Mouse (Mus musculus): ENCODE measurements around the gene Capn8. TPM values are rescaled to one million over a fixed set of nuclear protein-coding genes. Genes with fewer than 3 reads are reported as not detected.

The Capn8 gene
- polyA plus RNA-seq, 2 experiments = 0.01 TPM; not detected in 1

DNA sequence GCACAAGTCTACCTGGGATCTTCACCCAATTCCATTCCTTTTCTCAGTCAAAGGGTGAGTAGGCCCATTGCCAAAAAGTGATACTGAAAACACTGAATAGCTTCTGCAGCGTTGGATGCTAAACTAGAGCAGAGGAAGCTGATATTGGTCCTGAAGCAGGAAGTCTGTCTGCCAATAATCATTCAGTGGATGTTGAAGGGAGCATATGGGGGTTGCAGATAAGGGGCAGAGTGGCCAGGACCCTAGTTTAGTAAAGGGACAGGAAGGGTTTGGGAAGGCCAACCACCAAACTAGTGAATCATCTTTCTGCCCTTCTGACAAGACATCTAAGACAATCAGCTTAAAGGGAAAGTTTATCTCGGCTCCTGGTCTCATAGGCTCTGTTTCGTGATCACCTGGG, 41.1 kb upstream of the Capn8 start:
- WGBS (ENCODE audit: insufficient replicate concordance) = 29% methylated on average over 3 of the region's 3 CpGs
- no peak overlapping the region for H3K27ac ChIP-seq

DNA sequence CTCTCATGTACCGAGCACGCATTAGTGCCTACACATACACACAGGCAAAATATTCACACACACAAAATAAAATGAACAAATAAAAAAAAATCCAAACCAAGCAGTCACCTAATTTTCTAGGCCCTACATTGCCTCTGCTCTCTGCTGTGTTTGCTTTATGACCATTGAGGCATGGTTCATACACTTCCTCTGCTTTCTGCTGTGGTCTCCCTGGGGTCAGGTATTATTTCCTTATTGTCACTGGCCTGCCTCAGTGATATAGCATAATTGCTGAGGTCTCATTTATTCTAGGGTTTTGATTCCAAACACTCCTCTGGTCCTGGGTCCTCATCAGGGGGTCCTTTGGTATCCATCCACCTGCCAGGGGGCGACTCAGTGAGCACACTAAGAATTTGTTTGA, 39.2 kb upstream of the Capn8 start:
- Histone ChIP-seq H3K4me3 (ENCODE audit: insufficient read depth in 1 of 2, low read depth in 2 of 2, low read length in 2 of 2) (no peak overlapping the region), H3K36me3 (replicated peaks; ENCODE audit: control insufficient read depth, insufficient read depth, low read depth) (no peaks in the 10 kb centered on the region), H3K9ac (replicated peaks) (no peak overlapping the region), H3K9me3 (ENCODE audit: control insufficient read depth, low read length) (no peaks in the 10 kb centered on the region), H3K27me3 (ENCODE audit: control insufficient read depth, insufficient read depth, low read length) (no peaks in the 10 kb centered on the region), H3K27ac (no peak overlapping the region), H3K4me2 (ENCODE audit: low read depth) (no peak overlapping the region), H3K4me1 (replicated peaks; ENCODE audit: control insufficient read depth in 2 of 2, insufficient read depth in 2 of 2, low read length in 1 of 2) (peaks cover 0 to 3% of the 10 kb centered on the region in 2 experiments; a peak in 1 of 4 replicates)
- TF ChIP-seq CTCF (IDR thresholded peaks at IDR 0.05; ENCODE audit: low read depth) = no peak
- no peak for TF ChIP-seq EP300 (IDR thresholded peaks at IDR 0.05; ENCODE audit: low read depth)
- ATAC-seq (ENCODE audit: insufficient read depth) = no peak
- no peak for DNase-seq (ENCODE audit: low read depth in 3 of 3, low spot score in 3 of 3)
- 74% methylated on average over 3 of the region's 3 CpGs for WGBS (ENCODE audit: insufficient replicate concordance)

More for the DNA sequence above, 41.1 kb upstream of the Capn8 start:
- TF ChIP-seq CTCF (IDR thresholded peaks at IDR 0.05; ENCODE audit: low read depth) (no peak), EP300 (IDR thresholded peaks at IDR 0.05; ENCODE audit: low read depth) (no peak)
- DNase-seq (ENCODE audit: low read depth in 3 of 3, low spot score in 3 of 3) (no peak), ATAC-seq (ENCODE audit: insufficient read depth) (no peak)
- no peaks in the 10 kb centered on the region for H3K36me3 ChIP-seq (replicated peaks; ENCODE audit: control insufficient read depth, insufficient read depth, low read depth)
- no peaks in the 10 kb centered on the region; the same call in none of the 2 replicates for H3K27me3 ChIP-seq (ENCODE audit: control insufficient read depth, insufficient read depth, low read length)
- H3K9ac ChIP-seq (replicated peaks) = no peak overlapping the region
- H3K4me1 ChIP-seq (replicated peaks; ENCODE audit: control insufficient read depth in 2 of 2, insufficient read depth in 2 of 2, low read length in 1 of 2) = peaks cover 0 to 8% of the 10 kb centered on the region in 2 experiments; a peak in 1 of 4 replicates
- H3K4me3 ChIP-seq (ENCODE audit: insufficient read depth in 1 of 2, low read depth in 2 of 2, low read length in 2 of 2) = no peak overlapping the region
- no peak overlapping the region for H3K4me2 ChIP-seq (ENCODE audit: low read depth)
- no peaks in the 10 kb centered on the region for H3K9me3 ChIP-seq (ENCODE audit: control insufficient read depth, low read length)

DNA sequence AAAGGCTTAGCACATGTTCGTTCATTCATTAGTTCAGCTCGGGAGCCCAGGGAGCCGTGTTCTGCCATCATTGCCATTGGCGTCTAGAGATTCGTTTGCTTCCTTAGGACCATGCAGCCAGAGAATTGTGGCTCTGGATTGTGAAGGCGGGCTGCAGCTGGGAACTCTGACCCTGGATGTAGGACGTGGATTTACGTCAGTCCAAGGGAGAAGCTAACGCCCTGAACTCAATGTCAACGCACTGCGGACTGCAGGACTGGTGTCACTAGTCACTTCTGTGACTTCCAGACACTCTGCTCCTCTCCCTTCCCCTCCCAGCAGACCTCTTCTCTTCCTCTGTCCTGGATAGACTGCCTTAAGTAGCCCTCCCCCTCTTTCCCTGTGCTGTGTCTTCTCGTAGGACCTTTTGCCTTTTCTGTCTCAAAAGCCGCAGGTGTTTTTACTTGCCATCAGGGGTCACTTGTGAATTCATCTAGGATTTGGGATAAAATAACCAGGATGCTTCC, 37.5 kb upstream of the Capn8 start:
- Histone ChIP-seq H3K27ac (no peak overlapping the region), H3K27me3 (ENCODE audit: control insufficient read depth, insufficient read depth, low read length) (no peaks in the 10 kb centered on the region), H3K4me3 (ENCODE audit: insufficient read depth in 1 of 2, low read depth in 2 of 2, low read length in 2 of 2) (no peak overlapping the region), H3K36me3 (replicated peaks; ENCODE audit: control insufficient read depth, insufficient read depth, low read depth) (no peaks in the 10 kb centered on the region), H3K4me1 (replicated peaks; ENCODE audit: control insufficient read depth in 2 of 2, insufficient read depth in 2 of 2, low read length in 1 of 2) (peaks cover 0 to 3% of the 10 kb centered on the region in 2 experiments; a peak in 1 of 4 replicates), H3K4me2 (ENCODE audit: low read depth) (no peak overlapping the region; the same call in 1 of the 2 replicates), H3K9me3 (ENCODE audit: control insufficient read depth, low read length) (no peaks in the 10 kb centered on the region), H3K9ac (replicated peaks) (no peak overlapping the region)
- ATAC-seq (ENCODE audit: insufficient read depth) (no peak), DNase-seq (ENCODE audit: low read depth in 3 of 3, low spot score in 3 of 3) (no peak)
- TF ChIP-seq CTCF (IDR thresholded peaks at IDR 0.05; ENCODE audit: low read depth) = no peak
- TF ChIP-seq EP300 (IDR thresholded peaks at IDR 0.05; ENCODE audit: low read depth) = no peak
- 46% methylated on average over 13 of the region's 13 CpGs for WGBS (ENCODE audit: insufficient replicate concordance)

- WGBS (ENCODE audit: insufficient replicate concordance) = 8% methylated on average over 19 of the region's 19 CpGs
- Histone ChIP-seq H3K27me3 (ENCODE audit: control insufficient read depth, insufficient read depth, low read length) (no peaks in the 10 kb centered on the region), H3K36me3 (replicated peaks; ENCODE audit: control insufficient read depth, insufficient read depth, low read depth) (no peaks in the 10 kb centered on the region), H3K9ac (replicated peaks) (no peak overlapping the region), H3K4me1 (replicated peaks; ENCODE audit: control insufficient read depth in 2 of 2, insufficient read depth in 2 of 2, low read length in 1 of 2) (peaks cover 0 to 3% of the 10 kb centered on the region in 2 experiments; a peak in 1 of 4 replicates), H3K9me3 (ENCODE audit: control insufficient read depth, low read length) (no peaks in the 10 kb centered on the region), H3K27ac (no peak overlapping the region), H3K4me3 (ENCODE audit: insufficient read depth in 1 of 2, low read depth in 2 of 2, low read length in 2 of 2) (no peak overlapping the region), H3K4me2 (ENCODE audit: low read depth) (peak overlapping the region; percentile 13; the same call in 1 of the 2 replicates)
- no peak for DNase-seq (ENCODE audit: low read depth in 3 of 3, low spot score in 3 of 3)
- ATAC-seq (ENCODE audit: insufficient read depth) = peak; percentile 18; the same call in 1 of the 2 replicates
- no peak for TF ChIP-seq EP300 (IDR thresholded peaks at IDR 0.05; ENCODE audit: low read depth)
- no peak for TF ChIP-seq CTCF (IDR thresholded peaks at IDR 0.05; ENCODE audit: low read depth)
Observed at GRCm38 (mm10) chr1:182527921-182528858, 36.6 kb upstream of the Capn8 start.

DNA sequence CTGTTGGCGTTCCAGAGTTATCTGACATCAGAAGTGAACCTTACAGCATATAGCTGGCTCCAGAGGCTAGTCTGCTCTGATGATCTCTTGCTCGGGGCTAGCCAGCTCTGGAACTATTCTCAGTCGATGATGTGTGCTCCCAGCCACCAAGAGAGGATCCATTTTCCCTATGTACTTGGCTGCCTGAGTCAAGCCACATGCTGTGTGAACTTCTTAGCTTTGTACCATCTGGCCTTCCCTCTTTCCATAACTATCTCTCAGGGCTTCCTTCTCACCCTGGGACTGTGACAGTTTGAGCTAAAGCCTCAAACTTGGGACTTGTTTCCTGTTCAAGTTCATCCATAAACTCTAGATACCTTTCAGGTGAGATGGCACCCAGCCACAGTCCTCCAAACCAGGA, 31.2 kb upstream of the Capn8 start:
- Histone ChIP-seq H3K4me2 (ENCODE audit: low read depth) (no peak overlapping the region), H3K4me3 (ENCODE audit: insufficient read depth in 1 of 2, low read depth in 2 of 2, low read length in 2 of 2) (no peak overlapping the region), H3K27ac (no peak overlapping the region), H3K9me3 (ENCODE audit: control insufficient read depth, low read length) (no peaks in the 10 kb centered on the region), H3K9ac (replicated peaks) (no peak overlapping the region), H3K36me3 (replicated peaks; ENCODE audit: control insufficient read depth, insufficient read depth, low read depth) (no peaks in the 10 kb centered on the region), H3K4me1 (replicated peaks; ENCODE audit: control insufficient read depth in 2 of 2, insufficient read depth in 2 of 2, low read length in 1 of 2) (0 out of 4 replicates have a peak, but pooled peaks cover 0 to under 1% of the 10 kb centered on the region in 2 experiments), H3K27me3 (ENCODE audit: control insufficient read depth, insufficient read depth, low read length) (no peaks in the 10 kb centered on the region)
- ATAC-seq (ENCODE audit: insufficient read depth) (no peak), DNase-seq (ENCODE audit: low read depth in 3 of 3, low spot score in 3 of 3) (no peak)
- no peak for TF ChIP-seq CTCF (IDR thresholded peaks at IDR 0.05; ENCODE audit: low read depth)
- TF ChIP-seq EP300 (IDR thresholded peaks at IDR 0.05; ENCODE audit: low read depth) = no peak
- WGBS (ENCODE audit: insufficient replicate concordance) = 46% methylated on average over 3 of the region's 3 CpGs

Data from liver, embryonic 14.5 days (tissue).